ENCODE assay signal across 17 mouse cellular contexts in genomic region chr9:9254764-9255163, GRCm38 (mm10). TPM values are rescaled to one million over a fixed set of nuclear protein-coding genes. Genes with fewer than 3 reads are reported as not detected.
DNase-seq lines count a peak whose midpoint lies in the region.
"Had no signal": no experiment of that assay in that cellular context is flagged by ENCODE, and none has a peak within 500 bp of the region (broad histone marks: within the 10 kb centered on the region; RNA-seq: fewer than 3 reads in every experiment).

No protein-coding gene starts in this region.

- peak; percentile 29 to 37 for DNase-seq in frontal cortex, adult 2 months (ENCODE audit: extremely low spot score in 1 of 2, low spot score in 1 of 2)
- DNase-seq in frontal cortex, postnatal 10 days (ENCODE audit: low spot score in 2 of 2) = no peak
- DNase-seq in left cerebral cortex, postnatal 36 days (ENCODE audit: low spot score in 2 of 2) = peak; percentile 10 to 16
- no peak for DNase-seq in left cerebral cortex, adult 11 months (ENCODE audit: low spot score)
- peak; percentile 17 to 20 for DNase-seq in right cerebral cortex, adult 2 months (ENCODE audit: low spot score in 2 of 2)
- no peak for DNase-seq in right cerebral cortex, postnatal 25 days
- no peak for DNase-seq in adrenal gland, adult 8-10 months
- DNase-seq: adrenal gland, postnatal 14 days; cerebellum, adult 18-20 months; cerebellum, adult 9-11 months; cerebellum, postnatal 36 days; gastrocnemius, adult 2 months; gastrocnemius, postnatal 36 days; heart, adult 18-20 months; heart, postnatal 10 days; heart, postnatal 4 days had no signal

- intact Hi-C loops in left cerebral cortex, postnatal 36 days (cut with DNase I) = no loop called here

RNA-seq across cellular contexts. Expression of gene Arhgap42, which starts 15.9 kb away (rescaled TPM):
- 7.6 and 9.0 TPM in 2 replicates for polyA plus RNA-seq in frontal cortex, adult 2 months (2012; rRNA removed)
- 10 to 100 TPM; 14.5 to 15.4 TPM for total RNA-seq in left cerebral cortex, postnatal 36 days (2021)
- total RNA-seq in adrenal gland, adult 8-10 months (2022) = 10 to 100 TPM; 20.5 to 41.4 (median 27.8) TPM
- total RNA-seq: MEL had no signal

Comparison
In these comparisons a context has a peak if more than half of its experiments do, and no peak if none do; other contexts are left out.
1. DNase-seq: peak in frontal cortex, adult 2 months (2 of 2), left cerebral cortex, postnatal 36 days (2 of 2) and right cerebral cortex, adult 2 months (2 of 2); none in frontal cortex, postnatal 10 days (0 of 2), left cerebral cortex, adult 11 months (single experiment), right cerebral cortex, postnatal 25 days (single experiment) and adrenal gland, adult 8-10 months (single experiment).